Mouse (Mus musculus) thymus, adult 2 months (tissue): ENCODE results near the gene Rab21.

Experiments used
- CTCF ChIP-seq: fragments of 200-500 bp; IDR thresholded peaks from 2 replicates; pipeline ENCODE4 v1.5.1; 2012; ENCODE audit warnings: mild to moderate bottlenecking, control low read depth, low read length, moderate library complexity, borderline replicate concordance; ENCODE audit not compliant: control insufficient read depth, poor library complexity, insufficient read depth; ENCODE audit errors: extremely low read depth
- POLR2A ChIP-seq: fragments of 200-500 bp; IDR thresholded peaks from 2 replicates; pipeline ENCODE4 v1.6.1; 2012; ENCODE audit warnings: mild to moderate bottlenecking, low read length, control low read depth, moderate library complexity; ENCODE audit not compliant: control insufficient read depth, poor library complexity, insufficient read depth; ENCODE audit errors: extremely low read depth

- TF ChIP-seq CTCF (no peak), POLR2A (no peak)
These were observed 13.7 kb upstream of the Rab21 start for GRCm38 (mm10) chr10:115329010-115329530.
